Mouse (Mus musculus) cerebellum, adult 11-12 months (tissue): ENCODE measurements around the gene Pmm1.
"Not testable (repeated sequence)": the region's sequence is repeated elsewhere in the genome, so short reads cannot be mapped to it uniquely, and the experiment has no call there.

Experiments
- DNase-seq: peaks from one replicate; pipeline ENCODE4 v3.0.0; 2022

The Pmm1 gene

DNA sequence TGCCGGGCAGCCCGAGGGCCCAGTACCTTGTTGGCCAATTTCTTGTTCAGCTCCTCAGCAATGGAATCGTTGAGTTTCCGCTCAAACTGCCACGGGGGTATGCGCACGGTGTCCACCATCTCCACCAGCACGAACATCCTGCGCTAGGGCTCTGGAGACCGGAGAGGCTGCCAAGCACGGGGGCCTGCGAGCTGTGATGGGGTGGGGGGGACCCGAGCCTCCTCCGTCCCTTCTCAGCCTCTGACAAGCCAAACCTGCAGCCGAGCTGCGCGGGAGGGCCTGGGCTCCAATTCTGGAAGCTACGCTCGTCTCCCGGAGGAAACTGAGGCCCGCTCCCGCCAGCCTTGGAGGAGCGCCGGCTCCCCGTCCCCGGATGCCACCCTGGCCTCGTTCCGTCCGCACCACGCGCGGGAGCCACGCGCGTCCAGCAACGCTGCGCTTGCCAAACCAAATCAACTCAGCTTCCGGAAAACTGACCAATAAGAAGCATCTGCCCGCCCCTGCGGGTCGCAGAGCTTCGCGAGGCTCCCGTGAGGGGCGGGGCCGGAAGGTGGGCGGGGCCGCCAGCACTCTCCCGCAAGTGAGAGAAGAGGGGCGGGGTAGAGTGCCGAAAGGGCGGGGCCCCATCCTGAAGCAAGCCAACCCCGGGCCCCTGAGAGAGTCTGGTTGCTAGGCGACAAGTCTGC lies 34.8 kb downstream of the Pmm1 start, which contains the start of gene Polr3h:
Gene Polr3h (minus strand): TSS at position 481 of the 686 bp plus-strand sequence.
- peak; percentile 95 for DNase-seq

DNA sequence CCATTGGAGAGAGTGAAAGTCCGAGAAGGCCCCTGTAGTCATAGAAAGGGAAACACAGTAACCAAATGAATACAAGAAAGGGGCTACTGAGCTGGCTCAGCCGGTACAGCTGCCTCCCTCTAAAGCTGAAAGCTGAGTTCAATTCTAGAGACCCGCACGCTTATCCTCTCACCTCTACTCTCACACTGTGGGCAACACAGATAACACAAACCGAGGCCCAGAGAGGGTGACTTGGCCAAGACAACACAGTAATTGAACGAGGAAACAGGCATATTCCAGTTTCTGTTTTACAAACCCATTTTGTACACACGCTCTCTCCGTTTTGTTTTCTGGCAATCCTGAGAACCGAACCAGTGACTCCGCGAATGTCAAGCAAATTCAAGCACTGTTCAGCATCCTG lies 35.8 kb downstream of the Pmm1 start:
- DNase-seq = no peak

DNA sequence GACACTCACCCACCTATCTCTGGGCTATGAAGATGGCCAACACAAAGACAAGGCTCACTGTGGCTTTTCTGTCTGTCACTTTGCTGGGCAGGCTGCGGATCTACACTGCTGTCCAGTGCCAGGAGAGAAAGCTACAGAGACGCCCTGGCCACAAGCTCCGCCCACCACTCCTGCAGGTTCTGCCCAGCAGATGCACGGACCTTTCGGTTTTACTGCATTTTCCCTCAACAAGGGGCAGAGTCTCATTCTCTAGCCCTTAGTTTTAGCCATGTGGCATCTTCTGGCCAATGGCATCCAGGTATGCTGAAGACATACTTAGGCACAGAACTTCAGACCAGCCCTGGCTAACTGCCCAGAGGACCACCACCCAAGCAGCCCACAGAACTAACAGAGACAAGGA lies 39.5 kb downstream of the Pmm1 start:
- peak; percentile 51 for DNase-seq

DNA sequence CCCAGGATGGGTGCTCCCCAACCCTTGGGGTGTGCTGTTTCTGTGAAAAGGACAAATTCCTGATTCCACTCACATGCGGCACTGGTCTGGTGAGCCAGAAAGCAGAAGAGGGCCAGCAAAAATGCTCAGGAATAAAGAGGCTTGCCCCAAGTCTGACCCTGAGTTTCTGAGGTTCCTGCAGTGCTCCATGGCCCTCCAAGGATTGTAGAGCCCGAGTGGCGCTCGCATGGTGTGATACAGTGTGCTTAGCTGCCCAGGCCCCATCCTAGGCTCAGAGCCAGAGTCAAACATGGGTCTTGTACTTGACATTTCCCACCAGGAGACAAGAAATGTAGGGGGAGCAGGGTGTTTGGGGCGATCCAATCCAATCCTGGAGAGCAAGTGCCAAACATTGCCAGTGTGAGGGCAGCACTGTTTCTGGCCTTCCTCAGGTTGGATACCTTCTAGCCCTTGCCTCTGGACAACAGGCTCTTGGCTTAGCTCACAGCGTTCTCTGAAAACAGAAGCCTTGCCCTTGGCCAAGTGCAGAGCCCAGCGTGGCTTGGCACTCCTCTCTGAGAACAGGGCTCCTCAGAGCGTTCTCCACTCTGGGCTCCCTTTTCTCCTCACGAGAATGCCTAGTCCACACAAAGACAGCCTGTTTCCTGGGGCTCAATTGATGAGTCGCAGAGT lies 40.0 kb downstream of the Pmm1 start:
- DNase-seq = peak; percentile 73

DNA sequence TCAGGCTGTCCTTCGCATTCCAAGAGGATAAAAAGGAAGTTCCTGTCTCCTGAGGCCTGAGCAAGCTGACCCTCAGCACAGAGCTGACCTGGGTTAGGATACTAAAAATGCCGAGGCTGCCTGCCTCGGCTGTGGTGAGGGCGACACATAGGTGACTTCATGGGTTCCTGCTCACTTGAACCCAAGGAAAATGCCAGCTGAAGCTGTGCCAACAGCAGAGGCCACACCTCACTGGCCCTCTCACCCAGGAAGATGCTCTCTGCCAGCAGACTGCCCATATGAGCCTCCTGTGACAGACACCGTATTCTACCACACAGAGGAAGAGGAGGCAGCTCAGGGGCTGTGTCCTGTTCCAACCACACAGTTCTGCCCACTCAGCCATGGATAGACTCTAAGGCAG lies 41.7 kb downstream of the Pmm1 start:
- peak; percentile 57 for DNase-seq

DNA sequence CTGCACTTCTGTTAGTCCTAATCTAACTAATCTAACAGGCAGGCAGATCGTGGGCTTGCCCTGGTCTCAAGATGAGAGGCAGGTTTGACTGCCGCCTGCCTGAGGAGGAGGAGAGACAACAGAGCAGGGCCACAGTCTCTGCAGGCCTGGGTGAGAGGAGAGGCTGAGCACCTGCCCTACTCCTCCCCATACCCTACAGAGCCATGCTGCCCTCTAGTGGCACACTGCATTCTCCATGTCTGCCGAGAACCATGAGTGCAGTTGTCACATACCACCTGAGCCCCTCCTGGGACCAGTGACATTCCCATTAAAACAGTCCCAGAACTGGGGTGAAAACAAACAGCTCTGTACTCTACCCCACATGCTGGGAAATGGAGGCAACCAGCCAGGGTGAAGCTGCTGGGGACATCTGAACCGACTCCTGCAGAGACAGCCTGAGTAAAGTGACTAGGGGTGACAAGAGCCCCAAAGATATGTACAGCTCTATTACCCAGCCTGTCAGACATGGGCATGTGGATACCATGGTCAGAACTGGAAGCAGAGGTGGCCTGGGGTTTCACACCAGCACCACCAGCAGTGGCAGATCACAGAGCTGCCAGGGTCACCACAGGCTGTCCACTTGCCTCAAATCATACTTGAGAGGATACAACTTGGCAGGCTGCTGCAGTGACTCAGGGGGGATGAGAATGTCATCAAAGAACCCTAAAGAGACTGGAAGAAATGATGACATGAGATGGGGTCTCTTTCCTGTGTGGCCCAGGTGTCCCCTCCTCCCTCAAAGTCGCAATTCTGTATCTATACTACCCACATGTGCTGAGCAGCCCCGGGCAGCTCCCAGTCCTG lies 42.9 kb downstream of the Pmm1 start:
- peak; percentile 61 for DNase-seq

DNA sequence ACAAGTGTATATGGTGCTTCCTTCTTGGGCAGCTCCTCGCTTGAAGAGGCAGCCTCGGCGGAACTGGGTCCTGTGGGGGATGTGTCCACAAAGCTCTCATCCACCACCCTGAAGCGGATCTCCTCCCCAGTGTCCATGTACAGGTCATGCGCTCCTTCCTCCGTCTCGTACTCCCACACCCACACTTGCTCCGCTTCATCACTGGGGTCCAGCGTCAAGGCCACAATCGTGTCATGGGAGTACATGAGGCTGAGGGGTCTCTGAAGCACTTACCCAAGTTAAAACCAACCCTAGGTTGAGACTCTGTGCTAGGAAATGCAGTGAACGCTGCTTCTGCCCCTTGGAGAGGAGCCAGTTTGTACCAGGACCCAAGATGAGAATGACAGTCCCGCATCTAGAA lies 43.5 kb downstream of the Pmm1 start:
- DNase-seq = no peak

DNA sequence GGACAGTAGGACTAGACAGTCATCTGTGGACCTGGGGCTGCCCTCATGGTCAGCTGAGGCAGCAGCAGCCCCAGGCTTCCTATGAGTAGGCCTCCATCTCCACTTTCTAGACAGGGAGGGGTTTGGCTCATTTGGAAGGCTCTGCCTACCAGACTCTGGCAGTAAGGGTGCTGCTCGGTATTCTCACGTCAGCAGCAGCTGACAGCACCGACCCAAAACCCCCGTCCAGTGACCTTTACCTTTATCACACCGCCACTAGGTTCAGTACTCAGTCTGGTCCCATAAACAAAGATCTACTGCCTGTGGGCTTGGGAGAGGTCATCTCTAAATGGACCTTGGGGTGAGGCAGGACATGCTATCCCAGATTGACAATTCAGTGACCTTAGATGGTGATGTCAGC lies 45.1 kb downstream of the Pmm1 start:
- no peak for DNase-seq

DNA sequence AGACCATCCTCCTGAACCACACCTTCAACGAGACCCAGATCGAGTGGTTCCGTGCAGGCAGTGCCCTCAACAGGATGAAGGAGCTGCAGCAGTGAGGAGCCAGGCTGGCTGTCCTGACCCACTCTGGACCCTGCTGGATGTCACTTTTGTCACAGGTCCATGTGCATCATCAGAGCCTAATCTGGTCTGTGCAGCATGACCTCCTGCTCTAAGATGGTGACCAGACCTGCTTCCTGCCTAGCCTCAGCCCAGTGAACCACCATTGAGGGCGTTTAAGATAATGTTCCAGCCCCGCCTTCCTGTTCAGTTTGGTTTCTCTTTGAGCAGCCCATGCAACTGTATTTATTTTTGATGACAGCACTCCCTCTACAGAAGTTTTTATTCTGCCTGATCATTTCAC lies 46.1 kb downstream of the Pmm1 start:
- no peak for DNase-seq

DNA sequence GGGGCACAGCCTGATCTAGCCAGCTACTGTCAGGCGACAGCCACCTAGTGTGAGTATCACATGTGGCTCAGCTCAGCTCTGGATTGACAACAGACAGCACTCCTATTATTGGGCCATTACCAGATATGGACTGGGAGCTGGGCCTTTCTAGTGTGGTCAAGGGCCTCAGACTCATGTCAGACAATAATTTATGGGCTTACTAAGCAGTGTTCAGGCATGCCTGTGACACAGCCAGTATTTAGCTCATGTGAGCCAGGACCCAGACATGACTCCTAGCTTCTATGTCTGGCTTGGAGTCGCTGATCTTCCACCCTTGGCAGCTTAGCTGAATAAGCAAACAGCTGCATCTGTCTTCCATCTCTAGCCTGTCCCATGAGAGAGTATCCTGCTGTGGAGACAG lies 48.2 kb downstream of the Pmm1 start:
- DNase-seq = no peak

DNA sequence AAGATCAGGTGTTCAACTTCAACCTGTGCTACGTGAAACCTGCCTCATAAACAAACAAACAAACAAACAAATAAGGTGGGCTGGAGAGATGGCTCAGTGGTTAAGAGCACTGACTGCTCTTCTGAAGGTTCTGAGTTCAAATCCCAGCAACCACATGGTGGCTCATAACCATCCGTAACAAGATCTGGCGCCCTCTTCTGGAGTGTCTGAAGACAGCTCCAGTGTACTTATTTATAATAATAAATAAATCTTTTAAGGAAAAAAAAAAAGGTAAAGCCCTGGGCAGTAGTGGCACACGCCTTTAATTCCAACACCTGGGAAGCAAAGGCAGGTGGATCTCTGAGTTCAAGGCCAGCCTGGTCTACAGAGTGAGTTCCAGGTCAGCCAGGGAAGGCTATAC lies 52.0 kb downstream of the Pmm1 start:
- DNase-seq = not testable (repeated sequence)

DNA sequence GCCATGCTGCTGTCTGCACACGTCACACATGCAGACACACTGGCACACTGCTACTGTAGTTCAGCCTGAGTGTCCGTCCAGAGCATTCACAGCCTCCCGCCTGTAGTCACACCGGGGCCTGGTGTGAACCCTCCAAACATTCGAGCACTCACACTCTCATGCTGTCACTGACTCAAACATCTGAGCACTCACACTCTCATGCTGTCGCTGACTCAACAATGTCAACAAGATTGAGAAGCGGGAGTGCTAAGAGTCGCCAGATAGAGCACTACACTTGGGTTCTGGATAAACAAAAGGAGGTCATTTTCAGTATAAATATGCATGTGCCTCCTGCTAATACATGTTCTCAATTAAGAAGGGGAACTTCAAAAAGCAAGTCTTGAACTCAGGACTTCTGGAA lies 52.8 kb downstream of the Pmm1 start:
- no peak for DNase-seq

DNA sequence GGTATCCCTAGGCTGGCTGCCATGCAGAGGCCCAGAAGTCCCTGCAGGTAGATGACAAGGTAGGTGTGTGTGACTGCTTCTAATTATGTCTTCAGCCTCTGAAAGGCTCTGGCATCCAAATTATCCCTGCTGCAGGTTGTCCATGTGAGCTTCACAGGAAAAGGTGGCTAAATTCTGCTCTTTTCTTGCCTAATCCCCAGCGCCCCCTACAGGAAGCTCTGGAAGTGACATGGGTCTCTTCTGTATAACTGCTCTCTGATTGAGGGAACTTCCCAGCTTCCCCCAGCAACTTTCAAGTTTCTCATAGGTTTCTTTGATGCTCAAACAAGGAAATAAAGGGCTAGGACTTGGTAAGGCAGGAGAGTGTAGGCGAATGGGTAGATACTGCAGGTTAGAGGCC lies 55.8 kb downstream of the Pmm1 start:
- peak; percentile 61 for DNase-seq
